Mouse (Mus musculus) kidney, adult 11 months (tissue): ENCODE data around the gene Stk32c.

Experiments used
- DNase-seq: peaks from one replicate; pipeline ENCODE4 v3.0.0; 2022

Gene Stk32c

GRCm38 (mm10) chr7:139089892-139090874 lies 122.9 kb downstream of the Stk32c start:
- no peak for DNase-seq

GRCm38 (mm10) chr7:139087801-139088200 lies 125.3 kb downstream of the Stk32c start:
- no peak for DNase-seq

GRCm38 (mm10) chr7:139086195-139087158 lies 126.6 kb downstream of the Stk32c start:
- DNase-seq = no peak

- DNase-seq = no peak
Observed at GRCm38 (mm10) chr7:139085629-139086194, 127.4 kb downstream of the Stk32c start, which contains the start of gene Dpysl4. Dpysl4 (plus strand) TSS chr7:139086001.

- no peak for DNase-seq
Observed at GRCm38 (mm10) chr7:139084316-139084715, 128.8 kb downstream of the Stk32c start.

- no peak for DNase-seq
Observed at GRCm38 (mm10) chr7:139082281-139082680, 130.8 kb downstream of the Stk32c start.

- no peak for DNase-seq
Observed at GRCm38 (mm10) chr7:139081158-139081557, 131.9 kb downstream of the Stk32c start.

- DNase-seq = no peak
Observed at GRCm38 (mm10) chr7:139080714-139081113, 132.4 kb downstream of the Stk32c start.

GRCm38 (mm10) chr7:139079141-139079540 lies 134.0 kb downstream of the Stk32c start:
- no peak for DNase-seq

- DNase-seq = no peak
Observed at GRCm38 (mm10) chr7:139078181-139078580, 134.9 kb downstream of the Stk32c start.

- no peak for DNase-seq
Observed at GRCm38 (mm10) chr7:139077283-139077682, 135.8 kb downstream of the Stk32c start.

- no peak for DNase-seq
Observed at GRCm38 (mm10) chr7:139075054-139075794, 137.9 kb downstream of the Stk32c start.

GRCm38 (mm10) chr7:139074189-139074588 lies 138.9 kb downstream of the Stk32c start:
- DNase-seq = no peak

GRCm38 (mm10) chr7:139068182-139068623 lies 144.9 kb downstream of the Stk32c start:
- DNase-seq = peak; percentile 29

GRCm38 (mm10) chr7:139063406-139063805 lies 149.7 kb downstream of the Stk32c start:
- no peak for DNase-seq
